Mouse (Mus musculus): ENCODE data around the gene Rnf111. TPM values are rescaled to one million over a fixed set of nuclear protein-coding genes. Genes with fewer than 3 reads are reported as not detected.
"Not testable (repeated sequence)": the region's sequence is repeated elsewhere in the genome, so short reads cannot be mapped to it uniquely, and the experiment has no call there.

The Rnf111 gene
- 8.0 and 9.7 TPM in 2 replicates for polyA plus RNA-seq (2015; fragmentation: Nextera tagmentation; extraction: Ambion mirVana)

- 0 out of 2 replicates have a peak, but pooled peaks cover 8% of the 10 kb centered on the region for H3K27me3 ChIP-seq
- H3K27ac ChIP-seq (replicated peaks): peak within 1 kb of the TSS; percentile 96
- 0% methylated on average over 45 of the region's 45 CpGs for WGBS (ENCODE audit: insufficient replicate concordance)
These were observed at the start of gene Rnf111 for GRCm38 (mm10) chr9:70503626-70504041. Gene Rnf111 (minus strand): TSS chr9:70503725.

GRCm38 (mm10) chr9:70552233-70552632 is 48.7 kb upstream of the Rnf111 start:
- H3K27ac ChIP-seq (replicated peaks); H3K9me3 ChIP-seq (replicated peaks); H3K4me3 ChIP-seq (replicated peaks); H3K9ac ChIP-seq; H3K27me3 ChIP-seq; H3K4me1 ChIP-seq (replicated peaks); ATAC-seq (ENCODE audit: insufficient read depth); H3K4me2 ChIP-seq: not testable (repeated sequence)
- peaks cover 28% of the 10 kb centered on the region for H3K36me3 ChIP-seq (replicated peaks)
- 65% methylated on average over 2 of the region's 2 CpGs for WGBS (ENCODE audit: insufficient replicate concordance)

More at GRCm38 (mm10) chr9:70503626-70504041, at the start of gene Rnf111:
- Histone ChIP-seq H3K36me3 (replicated peaks) (0 out of 2 replicates have a peak, but pooled peaks cover 3% of the 10 kb centered on the region), H3K9ac (peak within 1 kb of the TSS; percentile 91), H3K4me2 (peak within 1 kb of the TSS; percentile 71), H3K4me1 (replicated peaks) (peaks cover 22% of the 10 kb centered on the region), H3K4me3 (replicated peaks) (peak within 1 kb of the TSS; percentile 84), H3K9me3 (replicated peaks) (no peaks in the 10 kb centered on the region)
- peak; percentile 94 for ATAC-seq (ENCODE audit: insufficient read depth)

GRCm38 (mm10) chr9:70551524-70551923 is 48.0 kb upstream of the Rnf111 start:
- WGBS (ENCODE audit: insufficient replicate concordance): 91% methylated on average over 1 of the region's 1 CpGs
- Histone ChIP-seq H3K27me3 (no peaks in the 10 kb centered on the region), H3K4me1 (replicated peaks) (peaks cover 5% of the 10 kb centered on the region), H3K4me2 (no peak overlapping the region), H3K4me3 (replicated peaks) (no peak overlapping the region), H3K36me3 (replicated peaks) (peaks cover 28% of the 10 kb centered on the region), H3K9me3 (replicated peaks) (no peaks in the 10 kb centered on the region), H3K9ac (no peak overlapping the region), H3K27ac (replicated peaks) (no peak overlapping the region)
- ATAC-seq (ENCODE audit: insufficient read depth): no peak

- H3K4me2 ChIP-seq: no peak overlapping the region
- ATAC-seq (ENCODE audit: insufficient read depth): no peak
- WGBS (ENCODE audit: insufficient replicate concordance): 67% methylated on average over 4 of the region's 4 CpGs
- H3K27me3 ChIP-seq: no peaks in the 10 kb centered on the region
- H3K36me3 ChIP-seq (replicated peaks): peaks cover 25% of the 10 kb centered on the region
- no peak overlapping the region for H3K27ac ChIP-seq (replicated peaks)
- no peak overlapping the region for H3K9ac ChIP-seq
- peaks cover 12% of the 10 kb centered on the region for H3K4me1 ChIP-seq (replicated peaks)
- no peak overlapping the region for H3K4me3 ChIP-seq (replicated peaks)
- H3K9me3 ChIP-seq (replicated peaks): no peaks in the 10 kb centered on the region
These were observed 44.8 kb upstream of the Rnf111 start for GRCm38 (mm10) chr9:70548304-70548703.

- H3K27me3 ChIP-seq; H3K4me2 ChIP-seq; H3K9ac ChIP-seq; H3K9me3 ChIP-seq (replicated peaks); H3K27ac ChIP-seq (replicated peaks); ATAC-seq (ENCODE audit: insufficient read depth); H3K4me3 ChIP-seq (replicated peaks): not testable (repeated sequence)
- 56% methylated on average over 3 of the region's 3 CpGs for WGBS (ENCODE audit: insufficient replicate concordance)
- peaks cover 15% of the 10 kb centered on the region; the same call in 1 of the 2 replicates for H3K36me3 ChIP-seq (replicated peaks)
- H3K4me1 ChIP-seq (replicated peaks): peaks cover 19% of the 10 kb centered on the region
These were observed 43.1 kb upstream of the Rnf111 start for GRCm38 (mm10) chr9:70546576-70546975.

- Histone ChIP-seq H3K9me3 (replicated peaks) (no peaks in the 10 kb centered on the region), H3K4me1 (replicated peaks) (peaks cover 23% of the 10 kb centered on the region), H3K4me3 (replicated peaks) (no peak overlapping the region), H3K9ac (no peak overlapping the region), H3K4me2 (peak overlapping the region; percentile 91), H3K36me3 (replicated peaks) (peaks cover 10% of the 10 kb centered on the region; the same call in 1 of the 2 replicates), H3K27me3 (no peaks in the 10 kb centered on the region), H3K27ac (replicated peaks) (no peak overlapping the region)
- ATAC-seq (ENCODE audit: insufficient read depth): no peak
- 19% methylated on average over 1 of the region's 1 CpGs for WGBS (ENCODE audit: insufficient replicate concordance)
These were observed 41.3 kb upstream of the Rnf111 start for GRCm38 (mm10) chr9:70544831-70545230.

GRCm38 (mm10) chr9:70543985-70544384 is 40.5 kb upstream of the Rnf111 start:
- H3K4me3 ChIP-seq (replicated peaks): peak overlapping the region; percentile 84
- no peak for ATAC-seq (ENCODE audit: insufficient read depth)
- no peak overlapping the region for H3K27ac ChIP-seq (replicated peaks)
- peaks cover 23% of the 10 kb centered on the region for H3K4me1 ChIP-seq (replicated peaks)
- peak overlapping the region; percentile 9 for H3K9ac ChIP-seq
- H3K36me3 ChIP-seq (replicated peaks): peaks cover 7% of the 10 kb centered on the region; the same call in 1 of the 2 replicates
- no peaks in the 10 kb centered on the region for H3K9me3 ChIP-seq (replicated peaks)
- H3K27me3 ChIP-seq: no peaks in the 10 kb centered on the region
- peak overlapping the region; percentile 91 for H3K4me2 ChIP-seq
- 41% methylated on average over 5 of the region's 5 CpGs for WGBS (ENCODE audit: insufficient replicate concordance)

GRCm38 (mm10) chr9:70543048-70543880 is 39.7 kb upstream of the Rnf111 start:
- peak; percentile 81 for ATAC-seq (ENCODE audit: insufficient read depth)
- Histone ChIP-seq H3K27ac (replicated peaks) (peak overlapping the region; percentile 100), H3K4me2 (peak overlapping the region; percentile 91), H3K9ac (peak overlapping the region; percentile 90), H3K9me3 (replicated peaks) (no peaks in the 10 kb centered on the region), H3K27me3 (no peaks in the 10 kb centered on the region), H3K4me3 (replicated peaks) (peak overlapping the region; percentile 84), H3K36me3 (replicated peaks) (peaks cover 3% of the 10 kb centered on the region; the same call in 1 of the 2 replicates), H3K4me1 (replicated peaks) (peaks cover 20% of the 10 kb centered on the region)
- WGBS (ENCODE audit: insufficient replicate concordance): under 1% methylated on average over 64 of the region's 64 CpGs

- under 1% methylated on average over 74 of the region's 75 CpGs for WGBS (ENCODE audit: insufficient replicate concordance)
- Histone ChIP-seq H3K9ac (peak within 1 kb of the TSS; percentile 90), H3K9me3 (replicated peaks) (no peaks in the 10 kb centered on the region), H3K27ac (replicated peaks) (peak within 1 kb of the TSS; percentile 100), H3K27me3 (no peaks in the 10 kb centered on the region), H3K36me3 (replicated peaks) (no peaks in the 10 kb centered on the region), H3K4me3 (replicated peaks) (peak within 1 kb of the TSS; percentile 84), H3K4me1 (replicated peaks) (peaks cover 18% of the 10 kb centered on the region), H3K4me2 (peak within 1 kb of the TSS; percentile 91)
- peak; percentile 94 for ATAC-seq (ENCODE audit: insufficient read depth)
These were observed 38.9 kb upstream of the Rnf111 start, which contains the start of gene Sltm for GRCm38 (mm10) chr9:70542305-70543041. Gene Sltm (plus strand): TSS chr9:70542754.

GRCm38 (mm10) chr9:70541584-70541983 is 38.1 kb upstream of the Rnf111 start:
- Histone ChIP-seq H3K9me3 (replicated peaks) (no peaks in the 10 kb centered on the region), H3K4me2 (peak overlapping the region; percentile 91), H3K4me3 (replicated peaks) (peak overlapping the region; percentile 84), H3K36me3 (replicated peaks) (no peaks in the 10 kb centered on the region), H3K9ac (peak overlapping the region; percentile 90), H3K27ac (replicated peaks) (no peak overlapping the region), H3K27me3 (no peaks in the 10 kb centered on the region), H3K4me1 (replicated peaks) (peaks cover 18% of the 10 kb centered on the region)
- 12% methylated on average over 6 of the region's 6 CpGs for WGBS (ENCODE audit: insufficient replicate concordance)
- ATAC-seq (ENCODE audit: insufficient read depth): no peak

- WGBS (ENCODE audit: insufficient replicate concordance): 58% methylated on average over 3 of the region's 3 CpGs
- Histone ChIP-seq H3K27ac (replicated peaks) (no peak overlapping the region), H3K27me3 (no peaks in the 10 kb centered on the region), H3K9ac (no peak overlapping the region), H3K36me3 (replicated peaks) (no peaks in the 10 kb centered on the region), H3K9me3 (replicated peaks) (no peaks in the 10 kb centered on the region), H3K4me2 (no peak overlapping the region), H3K4me3 (replicated peaks) (no peak overlapping the region), H3K4me1 (replicated peaks) (no peaks in the 10 kb centered on the region)
- no peak for ATAC-seq (ENCODE audit: insufficient read depth)
These were observed 29.8 kb upstream of the Rnf111 start for GRCm38 (mm10) chr9:70533328-70533727.
